Mouse (Mus musculus) myocyte (in vitro differentiated cells): ENCODE measurements at regions not wholly inside any gene's neighbourhood (a gene's known extent, or its start where the extent isn't known, plus 50 kb on each side); places are given as distances from the start of the nearest gene placed in this dataset.
"Not testable (repeated sequence)": the region's sequence is repeated elsewhere in the genome, so short reads cannot be mapped to it uniquely, and the experiment has no call there.

Experiments used
- H3K27me3 ChIP-seq: one replicate; pipeline ENCODE4 v1.6.1; 2011; ENCODE audit not compliant: control insufficient read depth, insufficient read depth, insufficient read length
- H3K36me3 ChIP-seq: one replicate; pipeline ENCODE4 v1.6.1; 2011; ENCODE audit not compliant: control insufficient read depth, insufficient read depth
- H3K4me2 ChIP-seq: one replicate; pipeline ENCODE4 v1.6.1; 2011; ENCODE audit warnings: low read depth, control low read depth
- H3K4me3 ChIP-seq: one replicate; pipeline ENCODE4 v1.5.1; 2011; ENCODE audit warnings: mild to moderate bottlenecking, control low read depth, moderate library complexity
- H3K79me2 ChIP-seq: one replicate; pipeline ENCODE4 v1.6.1; 2011; ENCODE audit not compliant: control insufficient read depth, insufficient read depth
- H3ac ChIP-seq: one replicate; pipeline ENCODE4 v1.6.1; 2011; ENCODE audit not compliant: control insufficient read depth, insufficient read length
- CEBPB ChIP-seq: IDR thresholded peaks from 2 replicates; pipeline ENCODE4 v1.6.1; 2011; ENCODE audit warnings: mild to moderate bottlenecking, moderate library complexity; ENCODE audit not compliant: poor library complexity, insufficient read depth, severe bottlenecking
- E2F4 ChIP-seq: IDR thresholded peaks from one replicate; pipeline ENCODE4 v1.6.1; 2011; ENCODE audit warnings: mild to moderate bottlenecking, control low read depth, moderate library complexity; ENCODE audit not compliant: insufficient read depth
- MAX ChIP-seq: IDR thresholded peaks from one replicate; pipeline ENCODE4 v1.6.1; 2011; ENCODE audit warnings: low read depth, mild to moderate bottlenecking, control low read depth
- MYOD1 ChIP-seq, 3 experiments: IDR thresholded peaks; one replicate each; pipeline ENCODE4 v1.6.1; 2011; ENCODE audit warnings: control low read depth in 2 of 3, low read depth in 2 of 3, mild to moderate bottlenecking in 2 of 3, moderate library complexity in 1 of 3; ENCODE audit not compliant: insufficient read length in 2 of 3, control insufficient read depth in 1 of 3
- MYOG ChIP-seq, 3 experiments: IDR thresholded peaks; one replicate each; pipeline ENCODE4 v1.6.1; 2011; ENCODE audit warnings: control low read depth in 2 of 3, low read depth in 2 of 3, mild to moderate bottlenecking in 2 of 3; ENCODE audit not compliant: insufficient read length in 2 of 3, control insufficient read depth in 1 of 3, insufficient read depth in 1 of 3
- POLR2A ChIP-seq: IDR thresholded peaks from one replicate; pipeline ENCODE4 v1.6.1; 2011; ENCODE audit warnings: low read depth, mild to moderate bottlenecking, control low read depth, moderate library complexity; ENCODE audit not compliant: insufficient read length
- POLR2AphosphoS2 ChIP-seq: IDR thresholded peaks from one replicate; pipeline ENCODE4 v1.6.1; 2011; ENCODE audit warnings: low read depth, control low read depth; ENCODE audit not compliant: insufficient read length
- REST ChIP-seq: IDR thresholded peaks from one replicate; pipeline ENCODE4 v1.6.1; 2011; ENCODE audit warnings: mild to moderate bottlenecking, control low read depth, moderate library complexity; ENCODE audit not compliant: insufficient read depth, insufficient read length
- SRF ChIP-seq: IDR thresholded peaks from one replicate; pipeline ENCODE4 v1.6.1; 2011; ENCODE audit warnings: low read depth; ENCODE audit not compliant: control insufficient read depth, insufficient read length
- TCF12 ChIP-seq: IDR thresholded peaks from one replicate; pipeline ENCODE4 v1.6.1; 2011; ENCODE audit warnings: mild to moderate bottlenecking, control low read depth; ENCODE audit not compliant: poor library complexity, insufficient read depth, severe bottlenecking
- TCF3 ChIP-seq: IDR thresholded peaks from one replicate; pipeline ENCODE4 v1.6.1; 2011; ENCODE audit warnings: low read depth, control low read depth; ENCODE audit not compliant: insufficient read length
- USF1 ChIP-seq: IDR thresholded peaks from one replicate; pipeline ENCODE4 v1.6.1; 2011; ENCODE audit warnings: low read depth, mild to moderate bottlenecking, control low read depth, moderate library complexity

- H3K36me3 ChIP-seq: no peaks in the 10 kb centered on the region
- no peaks in the 10 kb centered on the region for H3K79me2 ChIP-seq
- no peak overlapping the region for H3K4me2 ChIP-seq
- no peak overlapping the region for H3ac ChIP-seq
- H3K4me3 ChIP-seq: no peak overlapping the region
- TF ChIP-seq SRF: no peak
- no peak for TF ChIP-seq E2F4
- no peak for TF ChIP-seq MYOG (IDR thresholded peaks at IDR 0.05; ENCODE audit: control insufficient read depth in 1 of 3, insufficient read depth in 1 of 3, insufficient read length in 2 of 3, low read depth in 2 of 3)
- no peak for TF ChIP-seq MAX
- no peak for TF ChIP-seq USF1
- no peak for TF ChIP-seq TCF3
- TF ChIP-seq MYOD1 (IDR thresholded peaks at IDR 0.05; ENCODE audit: control insufficient read depth in 1 of 3, insufficient read length in 2 of 3, low read depth in 2 of 3): no peak
- TF ChIP-seq TCF12: no peak
- TF ChIP-seq POLR2AphosphoS2: no peak
- no peak for TF ChIP-seq CEBPB
- no peak for TF ChIP-seq POLR2A
- TF ChIP-seq REST: no peak
- no peaks in the 10 kb centered on the region for H3K27me3 ChIP-seq
These were observed 612.1 kb downstream of the Fam19a2 start for GRCm38 (mm10) chr10:123875882-123876281.

GRCm38 (mm10) chr10:123888681-123889172 lies 624.9 kb downstream of the Fam19a2 start:
- Histone ChIP-seq H3K36me3 (no peaks in the 10 kb centered on the region), H3K27me3 (no peaks in the 10 kb centered on the region), H3K79me2 (no peaks in the 10 kb centered on the region), H3ac (no peak overlapping the region), H3K4me3 (no peak overlapping the region), H3K4me2 (no peak overlapping the region)
- TF ChIP-seq POLR2A: no peak
- no peak for TF ChIP-seq MYOD1 (IDR thresholded peaks at IDR 0.05; ENCODE audit: control insufficient read depth in 1 of 3, insufficient read length in 2 of 3, low read depth in 2 of 3)
- TF ChIP-seq REST: no peak
- no peak for TF ChIP-seq MYOG (IDR thresholded peaks at IDR 0.05; ENCODE audit: control insufficient read depth in 1 of 3, insufficient read depth in 1 of 3, insufficient read length in 2 of 3, low read depth in 2 of 3)
- TF ChIP-seq USF1: no peak
- no peak for TF ChIP-seq CEBPB

- TF ChIP-seq REST (no peak), USF1 (no peak), MYOD1 (IDR thresholded peaks at IDR 0.05; ENCODE audit: control insufficient read depth in 1 of 3, insufficient read length in 2 of 3, low read depth in 2 of 3) (no peak), SRF (no peak), TCF3 (no peak), E2F4 (no peak), CEBPB (no peak), POLR2A (no peak), MYOG (IDR thresholded peaks at IDR 0.05; ENCODE audit: control insufficient read depth in 1 of 3, insufficient read depth in 1 of 3, insufficient read length in 2 of 3, low read depth in 2 of 3) (no peak)
- no peak overlapping the region for H3K4me3 ChIP-seq
- no peaks in the 10 kb centered on the region for H3K36me3 ChIP-seq
- H3K79me2 ChIP-seq: no peaks in the 10 kb centered on the region
- no peaks in the 10 kb centered on the region for H3K27me3 ChIP-seq
- H3K4me2 ChIP-seq: no peak overlapping the region
- H3ac ChIP-seq: no peak overlapping the region
These were observed 655.3 kb downstream of the Fam19a2 start for GRCm38 (mm10) chr10:123919054-123919453.

DNA sequence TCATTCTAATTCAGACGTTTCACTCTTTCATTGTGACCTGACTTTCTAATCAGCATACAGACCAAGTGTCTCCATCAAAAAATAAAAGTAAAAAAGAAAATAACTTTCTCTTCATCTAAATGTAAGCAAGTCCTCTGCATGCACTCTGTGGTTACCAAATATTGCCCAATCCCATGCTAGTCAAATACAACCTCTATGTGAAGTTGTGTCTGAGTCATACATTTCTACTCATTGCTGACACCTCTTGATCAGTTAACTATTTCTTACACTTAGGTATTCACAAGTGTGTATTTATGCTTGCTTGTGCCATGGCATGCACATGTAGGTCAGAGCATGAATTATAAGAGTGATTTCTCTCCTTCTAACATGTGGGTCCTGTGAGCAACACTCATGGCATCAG lies 666.2 kb downstream of the Fam19a2 start:
- Histone ChIP-seq H3K27me3 (no peaks in the 10 kb centered on the region), H3K36me3 (no peaks in the 10 kb centered on the region), H3ac (no peak overlapping the region), H3K4me2 (no peak overlapping the region), H3K79me2 (no peaks in the 10 kb centered on the region), H3K4me3 (no peak overlapping the region)
- TF ChIP-seq SRF: no peak
- TF ChIP-seq POLR2A: no peak

- not testable (repeated sequence) for H3K4me3 ChIP-seq, H3ac ChIP-seq, H3K79me2 ChIP-seq, H3K36me3 ChIP-seq, H3K27me3 ChIP-seq, H3K4me2 ChIP-seq
These were observed 674.9 kb downstream of the Fam19a2 start for GRCm38 (mm10) chr10:123938732-123939131.
